Mouse (Mus musculus) neural tube, embryonic 11.5 days (tissue): ENCODE results near the gene Serinc4. TPM values are rescaled to one million over a fixed set of nuclear protein-coding genes. Genes with fewer than 3 reads are reported as not detected.
A peak's percentile ranks its signal among the peaks of the same experiment; 100 is the strongest.

ENCODE experiments used
- ATAC-seq: fragments of 200-750 bp; cut with Nextera tagmentation; 2 replicates; pipeline ENCODE4 v1.8.0; 2017; ENCODE audit warnings: moderate number of reproducible peaks, mild to moderate bottlenecking, moderate TSS enrichment, moderate library complexity; ENCODE audit not compliant: insufficient read depth, low FRiP score, low TSS enrichment
- DNase-seq: peaks from one replicate; pipeline ENCODE4 v3.0.0-alpha.2; 2015; ENCODE audit warnings: low spot score
- H3K27ac ChIP-seq: fragments of 300-500 bp; sonication (generic); 2 replicates; pipeline ENCODE4 v1.5.1; 2014; ENCODE audit warnings: low read depth, mild to moderate bottlenecking, low read length
- H3K27me3 ChIP-seq: fragments of 300-500 bp; sonication (generic); 2 replicates; pipeline ENCODE4 v1.6.1; 2014; ENCODE audit warnings: mild to moderate bottlenecking, low read length, mixed read lengths; ENCODE audit not compliant: control insufficient read depth, insufficient read depth
- H3K36me3 ChIP-seq: fragments of 300-500 bp; sonication (generic); 2 replicates; pipeline ENCODE4 v1.6.1; 2014; ENCODE audit warnings: mild to moderate bottlenecking, low read length, moderate library complexity, mixed read lengths; ENCODE audit not compliant: control insufficient read depth, insufficient read depth
- H3K4me1 ChIP-seq: fragments of 300-500 bp; sonication (generic); 2 replicates; pipeline ENCODE4 v1.6.1; 2014; ENCODE audit warnings: low read length, mixed read lengths; ENCODE audit not compliant: control insufficient read depth, insufficient read depth
- H3K4me2 ChIP-seq: fragments of 300-500 bp; sonication (generic); 2 replicates; pipeline ENCODE4 v1.6.1; 2014; ENCODE audit warnings: low read depth, mild to moderate bottlenecking, moderate library complexity
- H3K4me3 ChIP-seq: fragments of 300-500 bp; sonication (generic); 2 replicates; pipeline ENCODE4 v1.5.1; 2014; ENCODE audit warnings: low read depth, low read length
- H3K9ac ChIP-seq: fragments of 300-500 bp; sonication (generic); 2 replicates; pipeline ENCODE4 v1.6.1; 2014; ENCODE audit warnings: mild to moderate bottlenecking, low read length
- H3K9me3 ChIP-seq: fragments of 300-500 bp; sonication (generic); 2 replicates; pipeline ENCODE4 v1.6.1; 2016; ENCODE audit warnings: low read length; ENCODE audit not compliant: control insufficient read depth
- WGBS: fragments of 180-500 bp; shearing (Covaris S2); extraction: QIAGEN DNeasy Blood & Tissue Kit; methylation state at CpG from one replicate; pipeline ENCODE4 v1.1.7; 2014; 5-methylcytosine and 5-hydroxymethylcytosine counted together
- polyA plus RNA-seq: library from polyadenylated mRNA; unstranded; fragments of >200 nt; fragmentation: Nextera tagmentation; extraction: Ambion mirVana; gene quantifications from 2 replicates; pipeline ENCODE4 v1.2.1, GENCODE M21; 2014

Serinc4 gene
- polyA plus RNA-seq, 1 experiment from 2014 or later = 0.72 TPM

DNA sequence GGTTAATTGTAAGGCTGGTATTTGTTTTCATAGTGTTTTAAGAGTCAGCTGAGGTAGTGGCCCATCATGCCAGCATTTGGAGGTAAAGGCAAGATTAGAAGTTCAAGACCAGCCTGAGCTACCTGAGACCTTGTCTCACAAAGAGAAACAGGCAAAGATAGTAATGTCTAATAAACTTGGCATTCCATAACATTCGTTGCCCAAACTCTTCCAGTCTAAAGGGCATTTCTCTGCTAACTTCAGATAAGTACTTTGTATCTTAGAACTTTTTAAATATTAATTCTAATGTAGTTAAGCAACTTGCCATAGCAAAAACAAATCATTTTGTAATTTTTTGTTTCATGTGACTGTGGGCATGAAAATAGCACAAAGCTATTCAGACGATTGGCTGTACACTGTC, 33.4 kb downstream of the Serinc4 start:
- ATAC-seq (no peak), DNase-seq (no peak)
- no peak overlapping the region for H3K27ac ChIP-seq
- H3K4me3 ChIP-seq = no peak overlapping the region
- 89% methylated on average over 2 of the region's 2 CpGs for WGBS
- no peaks in the 10 kb centered on the region for H3K27me3 ChIP-seq
- H3K9ac ChIP-seq = no peak overlapping the region
- H3K36me3 ChIP-seq = peaks cover 17% of the 10 kb centered on the region
- no peaks in the 10 kb centered on the region for H3K4me1 ChIP-seq
- no peaks in the 10 kb centered on the region for H3K9me3 ChIP-seq
- H3K4me2 ChIP-seq = no peak overlapping the region

DNA sequence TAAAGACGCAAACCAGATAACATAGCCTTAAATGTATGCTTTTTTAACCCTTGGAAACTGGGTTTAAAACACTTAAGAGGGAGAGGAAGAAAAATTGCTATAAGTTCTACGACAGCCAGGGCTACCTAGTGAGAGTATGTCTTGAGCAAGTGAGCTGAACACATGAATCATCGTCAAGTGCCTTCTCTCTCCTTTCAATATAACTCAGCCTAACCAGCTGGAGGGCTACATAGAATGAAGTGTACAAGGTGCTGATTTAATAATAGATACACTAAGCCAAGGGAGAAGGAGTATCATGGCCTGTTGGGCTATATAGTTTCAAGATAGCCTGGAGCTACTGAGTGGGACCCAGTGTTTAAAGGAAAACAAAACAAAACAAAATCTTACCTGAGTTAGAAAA, 38.1 kb downstream of the Serinc4 start:
- Histone ChIP-seq H3K27ac (no peak overlapping the region), H3K4me1 (peaks cover 16% of the 10 kb centered on the region), H3K4me3 (no peak overlapping the region), H3K27me3 (no peaks in the 10 kb centered on the region), H3K36me3 (peaks cover 4% of the 10 kb centered on the region; the same call in 1 of the 2 replicates), H3K9me3 (no peaks in the 10 kb centered on the region), H3K9ac (no peak overlapping the region), H3K4me2 (no peak overlapping the region)
- no peak for ATAC-seq
- WGBS = 96% methylated on average over 3 of the region's 3 CpGs
- no peak for DNase-seq

DNA sequence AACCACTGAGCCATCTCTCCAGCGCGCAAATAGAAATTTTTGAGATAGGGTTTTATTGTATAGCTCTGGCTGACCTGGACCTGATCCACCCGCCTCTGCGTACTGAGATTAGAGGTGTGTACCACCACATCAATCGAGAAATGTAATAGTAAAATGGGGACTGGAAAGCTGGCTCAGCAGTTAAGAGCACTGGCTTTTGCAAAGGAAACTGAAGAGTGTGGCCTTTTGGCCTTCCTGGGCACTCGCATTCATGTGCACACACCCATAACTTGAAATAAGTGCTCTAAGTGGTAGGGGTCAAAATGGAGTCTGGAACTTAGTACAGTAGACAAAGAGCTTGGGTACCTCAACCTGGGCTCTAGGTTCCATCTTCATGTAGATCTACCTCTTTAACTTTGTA, 40.2 kb downstream of the Serinc4 start:
- Histone ChIP-seq H3K36me3 (no peaks in the 10 kb centered on the region), H3K4me3 (no peak overlapping the region), H3K4me1 (peaks cover 21% of the 10 kb centered on the region), H3K27ac (no peak overlapping the region), H3K9me3 (no peaks in the 10 kb centered on the region), H3K4me2 (peak overlapping the region; percentile 12; the same call in 1 of the 2 replicates), H3K9ac (no peak overlapping the region), H3K27me3 (no peaks in the 10 kb centered on the region)
- ATAC-seq = no peak
- WGBS = 93% methylated on average over 6 of the region's 6 CpGs
- DNase-seq = no peak

DNA sequence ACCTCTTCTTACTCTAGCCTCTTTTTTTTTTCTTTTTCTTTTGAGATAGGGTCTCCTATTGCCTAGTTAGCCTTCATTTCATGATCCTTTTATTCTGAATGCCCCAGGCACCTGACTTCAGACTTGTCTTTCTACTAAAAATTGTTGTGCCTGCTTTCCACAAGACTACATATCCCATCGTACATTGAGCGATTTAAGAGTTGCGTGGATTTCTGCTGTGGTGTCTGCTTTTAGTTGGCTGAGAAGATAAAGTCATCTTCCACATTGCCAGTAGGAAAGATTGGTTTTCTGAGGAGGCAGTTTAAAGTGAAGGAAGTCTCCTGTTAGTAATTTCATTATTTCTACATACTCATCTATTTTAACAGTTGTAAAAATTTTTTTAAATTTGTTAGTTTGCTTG, 41.0 kb downstream of the Serinc4 start:
- Histone ChIP-seq H3K27ac (no peak overlapping the region), H3K9me3 (no peaks in the 10 kb centered on the region), H3K9ac (no peak overlapping the region), H3K4me1 (peaks cover 21% of the 10 kb centered on the region), H3K4me3 (peak overlapping the region; percentile 65), H3K27me3 (no peaks in the 10 kb centered on the region), H3K36me3 (no peaks in the 10 kb centered on the region), H3K4me2 (peak overlapping the region; percentile 70)
- DNase-seq (no peak), ATAC-seq (no peak)
- 92% methylated on average over 3 of the region's 3 CpGs for WGBS

DNA sequence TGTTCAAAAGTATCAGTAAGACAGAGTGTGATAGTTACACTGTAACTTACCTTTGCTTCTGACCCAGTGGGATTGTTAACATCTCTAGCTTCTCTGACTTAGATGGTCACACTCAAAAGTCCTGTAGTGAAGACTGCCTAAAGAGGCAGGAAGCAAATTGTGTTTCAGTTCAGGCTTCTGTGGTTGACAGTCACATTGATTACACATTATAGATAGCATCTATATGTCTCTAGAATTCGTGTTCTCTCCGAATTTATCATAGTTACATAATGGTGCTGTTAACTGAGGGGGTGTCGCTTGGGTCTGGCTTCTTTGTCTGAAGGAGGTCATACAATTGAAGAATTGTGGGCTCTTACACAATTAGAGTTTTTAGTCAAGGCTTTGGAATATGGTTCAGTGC, 41.5 kb downstream of the Serinc4 start:
- no peaks in the 10 kb centered on the region for H3K27me3 ChIP-seq

DNA sequence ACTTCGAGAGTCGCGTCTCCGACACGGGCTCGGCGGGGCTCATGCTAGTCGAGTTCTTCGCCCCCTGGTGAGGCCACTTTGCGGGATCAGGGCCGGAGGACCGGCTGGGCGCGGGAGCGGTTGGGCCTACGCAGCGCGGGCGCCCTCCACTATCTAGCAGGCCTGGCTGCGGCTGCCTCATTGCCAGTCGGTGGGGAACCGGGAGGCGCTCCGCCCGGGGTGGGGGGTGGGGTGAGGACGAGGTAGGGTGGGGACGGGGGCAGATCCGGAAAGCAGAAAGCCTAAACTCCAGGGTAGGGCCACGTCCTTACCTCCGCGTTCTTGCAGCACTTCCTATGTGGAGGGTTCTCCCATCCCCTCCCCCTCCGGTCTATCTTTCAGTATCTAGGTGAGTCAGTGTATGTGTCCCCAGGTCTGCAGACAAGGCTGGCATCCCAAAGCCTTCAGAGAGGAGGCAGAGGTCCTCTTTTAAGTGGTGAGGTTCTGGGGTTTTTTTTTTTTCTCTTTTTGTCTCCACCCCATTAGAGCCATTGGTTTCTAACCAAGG, 42.4 kb downstream of the Serinc4 start:
- Histone ChIP-seq H3K4me2 (peak overlapping the region; percentile 70), H3K36me3 (no peaks in the 10 kb centered on the region), H3K4me1 (peaks cover 21% of the 10 kb centered on the region), H3K9ac (peak overlapping the region; percentile 83), H3K9me3 (no peaks in the 10 kb centered on the region), H3K27me3 (no peaks in the 10 kb centered on the region), H3K27ac (peak overlapping the region; percentile 84), H3K4me3 (peak overlapping the region; percentile 65)
- DNase-seq (peak; percentile 46), ATAC-seq (peak; percentile 37)
- under 1% methylated on average over 32 of the region's 32 CpGs for WGBS

More for the DNA sequence above, 41.5 kb downstream of the Serinc4 start:
- Histone ChIP-seq H3K9ac (peak overlapping the region; percentile 42), H3K27ac (no peak overlapping the region), H3K36me3 (no peaks in the 10 kb centered on the region), H3K9me3 (no peaks in the 10 kb centered on the region), H3K4me1 (peaks cover 21% of the 10 kb centered on the region), H3K4me3 (peak overlapping the region; percentile 65), H3K4me2 (peak overlapping the region; percentile 70)
- no peak for ATAC-seq
- WGBS = 52% methylated on average over 3 of the region's 3 CpGs
- no peak for DNase-seq

DNA sequence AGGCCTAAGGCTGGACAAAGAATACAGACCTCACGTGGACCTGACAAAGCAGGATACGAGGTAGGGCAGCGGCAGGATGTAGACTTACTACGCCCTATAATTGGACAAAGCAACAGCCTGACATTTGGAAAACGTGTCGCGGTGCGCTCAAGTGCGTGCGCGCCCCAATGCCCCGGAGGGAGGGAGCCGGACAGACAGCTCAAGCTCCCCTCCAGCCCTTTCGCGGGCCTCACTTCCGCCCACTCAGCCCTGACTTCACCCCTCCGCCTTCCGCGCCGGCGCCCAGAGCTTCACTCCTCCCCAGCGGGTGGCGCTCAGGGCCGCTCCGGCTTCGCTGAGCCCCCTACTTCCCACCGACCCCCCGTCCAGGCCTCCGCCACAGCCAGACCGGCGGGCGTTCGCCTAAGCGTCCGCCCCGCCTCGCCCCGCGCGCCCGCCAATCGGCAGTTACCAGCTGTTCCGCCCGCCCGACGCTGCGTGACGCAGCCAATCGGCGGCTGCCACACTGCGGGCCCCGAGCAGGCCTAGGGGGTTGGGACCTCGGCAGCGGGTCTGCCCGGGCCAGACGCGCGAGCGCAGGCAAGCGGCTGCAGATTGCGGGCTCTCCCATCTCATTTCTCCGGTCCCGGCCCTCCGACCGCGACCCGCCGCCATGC, 43.1 kb downstream of the Serinc4 start, which contains the start of the genes Pdia3 and Catsper2:
Gene Pdia3, plus strand, starts transcription at position 389 of the 656 bp plus-strand sequence.
Gene Catsper2, minus strand, starts transcription at position 406 of the 656 bp plus-strand sequence.
- no peaks in the 10 kb centered on the region for H3K9me3 ChIP-seq
- H3K27me3 ChIP-seq = no peaks in the 10 kb centered on the region
- ATAC-seq (peak; percentile 99), DNase-seq (peak; percentile 99)
- peaks cover 21% of the 10 kb centered on the region for H3K4me1 ChIP-seq
- no peaks in the 10 kb centered on the region for H3K36me3 ChIP-seq
- peak within 1 kb of the TSS; percentile 83 for H3K9ac ChIP-seq
- under 1% methylated on average over 51 of the region's 68 CpGs for WGBS
- H3K27ac ChIP-seq = peak within 1 kb of the TSS; percentile 84
- H3K4me3 ChIP-seq = peak within 1 kb of the TSS; percentile 65
- H3K4me2 ChIP-seq = peak within 1 kb of the TSS; percentile 70

DNA sequence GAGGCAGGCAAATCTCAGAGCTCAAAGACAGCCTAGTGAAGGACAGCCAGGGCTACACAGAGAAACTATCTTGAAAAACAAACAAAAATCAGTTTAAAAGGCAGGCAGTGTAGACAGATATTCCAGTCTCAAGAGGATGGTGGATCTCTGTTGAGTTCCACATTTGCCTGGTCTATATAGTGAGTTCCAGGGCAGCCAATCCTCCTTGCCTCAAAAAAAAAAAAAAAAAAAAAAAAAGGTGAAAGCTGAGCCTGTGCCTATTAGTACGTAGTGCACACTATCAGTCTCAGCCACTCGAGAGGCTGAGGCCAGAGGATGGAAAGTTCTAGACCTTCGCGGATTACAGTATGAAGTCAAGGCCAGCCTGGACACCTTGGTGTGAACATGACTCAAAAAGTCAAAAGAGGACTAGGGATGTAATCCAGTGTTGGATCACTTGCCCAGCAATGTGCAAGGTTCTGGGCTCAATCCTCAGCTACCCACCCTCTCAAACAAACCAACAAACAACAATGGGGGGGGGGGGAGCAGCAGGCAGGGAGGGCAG, 43.7 kb downstream of the Serinc4 start:
- peak overlapping the region; percentile 65 for H3K4me3 ChIP-seq
- DNase-seq (no peak), ATAC-seq (0 out of 2 replicates have a peak, but pooled peaks have one; percentile 1)
- peaks cover 21% of the 10 kb centered on the region for H3K4me1 ChIP-seq
- peak overlapping the region; percentile 84 for H3K27ac ChIP-seq
- H3K9me3 ChIP-seq = no peaks in the 10 kb centered on the region
- no peaks in the 10 kb centered on the region for H3K27me3 ChIP-seq
- WGBS = 23% methylated on average over 4 of the region's 4 CpGs
- peak overlapping the region; percentile 56 for H3K4me2 ChIP-seq
- H3K36me3 ChIP-seq = no peaks in the 10 kb centered on the region
- H3K9ac ChIP-seq = peak overlapping the region; percentile 83
